Mouse (Mus musculus) neural tube, embryonic 10.5 days (tissue): ENCODE measurements around the gene Eno3.

Experiments used
- DNase-seq: peaks from one replicate; pipeline ENCODE4 v3.0.0-alpha.2; 2017; ENCODE audit warnings: low spot score; ENCODE audit errors: extremely low spot score

Gene Eno3

GRCm38 (mm10) chr11:70656456-70656927 lies 510 bp upstream of the Eno3 start:
- DNase-seq = peak; percentile 74

GRCm38 (mm10) chr11:70657573-70657972 lies 571 bp downstream of the Eno3 start:
- DNase-seq = no peak

- DNase-seq = no peak
Observed at GRCm38 (mm10) chr11:70657991-70658390, 989 bp downstream of the Eno3 start.

GRCm38 (mm10) chr11:70658521-70658920 lies 1.5 kb downstream of the Eno3 start:
- no peak for DNase-seq

- no peak for DNase-seq
Observed at GRCm38 (mm10) chr11:70658942-70659341, 1.9 kb downstream of the Eno3 start.

GRCm38 (mm10) chr11:70660571-70660970 lies 3.6 kb downstream of the Eno3 start:
- DNase-seq = no peak

GRCm38 (mm10) chr11:70663101-70663500 lies 6.1 kb downstream of the Eno3 start:
- no peak for DNase-seq

- DNase-seq = no peak
Observed at GRCm38 (mm10) chr11:70663957-70664356, 7.0 kb downstream of the Eno3 start.

- no peak for DNase-seq
Observed at GRCm38 (mm10) chr11:70664741-70665140, 7.7 kb downstream of the Eno3 start.

GRCm38 (mm10) chr11:70666687-70667086 lies 9.7 kb downstream of the Eno3 start:
- no peak for DNase-seq

- no peak for DNase-seq
Observed at GRCm38 (mm10) chr11:70667271-70668150, 10.5 kb downstream of the Eno3 start.

GRCm38 (mm10) chr11:70668335-70668770 lies 11.4 kb downstream of the Eno3 start:
- DNase-seq = no peak

GRCm38 (mm10) chr11:70668771-70669505 lies 11.9 kb downstream of the Eno3 start, which contains the start of gene Spag7:
TSS of gene Spag7 (minus strand) at chr11:70669416.
- peak; percentile 96 for DNase-seq

GRCm38 (mm10) chr11:70669582-70670345 lies 12.8 kb downstream of the Eno3 start:
- DNase-seq = peak; percentile 75

- no peak for DNase-seq
Observed at GRCm38 (mm10) chr11:70670483-70670882, 13.5 kb downstream of the Eno3 start.

- no peak for DNase-seq
Observed at GRCm38 (mm10) chr11:70671333-70672047, 14.5 kb downstream of the Eno3 start.

- no peak for DNase-seq
Observed at GRCm38 (mm10) chr11:70674014-70674413, 17.0 kb downstream of the Eno3 start.

GRCm38 (mm10) chr11:70674501-70674900 lies 17.5 kb downstream of the Eno3 start:
- DNase-seq = no peak

GRCm38 (mm10) chr11:70678092-70678491 lies 21.1 kb downstream of the Eno3 start:
- DNase-seq = no peak

GRCm38 (mm10) chr11:70678576-70678975 lies 21.6 kb downstream of the Eno3 start:
- DNase-seq = no peak

- DNase-seq = no peak
Observed at GRCm38 (mm10) chr11:70679361-70679760, 22.4 kb downstream of the Eno3 start.
